Mouse (Mus musculus) CD4-positive, CD25-positive, alpha-beta regulatory T cell, adult 9 weeks (primary cell): ENCODE data around the gene Irgm2. TPM values are rescaled to one million over a fixed set of nuclear protein-coding genes. Genes with fewer than 3 reads are reported as not detected.

Experiments used
- polyA plus RNA-seq: library from polyadenylated mRNA; unstranded; fragments of 100-300 nt; shearing (Covaris generic); gene quantifications from one replicate; pipeline ENCODE4 v1.2.1, GENCODE M21; 2017

Gene Irgm2
- 79.4 TPM for polyA plus RNA-seq

GRCm38 (mm10) chr11:58199229-58200037 is at the start of gene Irgm2, which contains the start of gene Igtp:
Irgm2 (plus strand) TSS chr11:58199618.
Igtp (plus strand) TSS chr11:58199556.

GRCm38 (mm10) chr11:58168167-58168915 is 31.1 kb upstream of the Irgm2 start, which contains the start of gene Gemin5:
Gemin5 (minus strand) TSS chr11:58168539.

GRCm38 (mm10) chr11:58171459-58172091 is 27.8 kb upstream of the Irgm2 start, which contains the start of gene Mrpl22:
Mrpl22 (plus strand) TSS chr11:58171661.

Other genes with a start within 250 kb of the Irgm2 start
- 16.3 TPM for gene Larp1, start 190.6 kb upstream of the Irgm2 start, polyA plus RNA-seq
- 0.24 TPM for gene Gm12248, start 106.5 kb upstream of the Irgm2 start, polyA plus RNA-seq
- 129 TPM for gene Cnot8, start 95.5 kb upstream of the Irgm2 start, polyA plus RNA-seq
- gene Gemin5, start 31.1 kb upstream of the Irgm2 start, polyA plus RNA-seq: 8.9 TPM
- gene Mrpl22, start 28.0 kb upstream of the Irgm2 start, polyA plus RNA-seq: 93.1 TPM
- gene Igtp, start 62 bp upstream of the Irgm2 start, polyA plus RNA-seq: 465 TPM
- gene 4930438A08Rik, start 75.2 kb downstream of the Irgm2 start, polyA plus RNA-seq: not detected
- 14.4 TPM for gene Zfp692, start 107.5 kb downstream of the Irgm2 start, polyA plus RNA-seq
- gene Zfp672, start 130.7 kb downstream of the Irgm2 start, polyA plus RNA-seq: 53.7 TPM
- gene Sh3bp5l, start 131.1 kb downstream of the Irgm2 start, polyA plus RNA-seq: 30.6 TPM
- gene Lypd8, start 179.4 kb downstream of the Irgm2 start, polyA plus RNA-seq: not detected
- not detected for gene 1810065E05Rik, start 221.5 kb downstream of the Irgm2 start, polyA plus RNA-seq
- gene Gm12253, start 232.9 kb downstream of the Irgm2 start, polyA plus RNA-seq: not detected